Mouse (Mus musculus) adrenal gland, postnatal 10 days (tissue): ENCODE data around the gene 1700010I14Rik. TPM values are rescaled to one million over a fixed set of nuclear protein-coding genes. Genes with fewer than 3 reads are reported as not detected.
A peak's percentile ranks its signal among the peaks of the same experiment; 100 is the strongest.

ENCODE experiments used
- DNase-seq: peaks from one replicate; pipeline ENCODE4 v3.0.0; 2021; ENCODE audit warnings: mixed read lengths
- long read RNA-seq, 2 experiments: library from polyadenylated mRNA; stranded (forward); transcript quantifications; one replicate each; pipeline ENCODE4 v2.0.0; 2021
- total RNA-seq, 2 experiments: library from RNA; stranded (reverse); gene quantifications; 2 replicates each; pipeline ENCODE4 v1.2.3; 2021

1700010I14Rik gene
- total RNA-seq, result 1 to 10 TPM; 1.7 to 2.3 TPM
- long read RNA-seq, experiment 1, partial matches to known transcripts, result 0 of 2 reads
- long read RNA-seq, experiment 1, other reads (novel, unspliced or antisense), result 0 of 2 reads
- long read RNA-seq, experiment 2, partial matches to known transcripts, result 0 of 3 reads
- long read RNA-seq, experiment 2, other reads (novel, unspliced or antisense), result 1 of 3 reads

DNA sequence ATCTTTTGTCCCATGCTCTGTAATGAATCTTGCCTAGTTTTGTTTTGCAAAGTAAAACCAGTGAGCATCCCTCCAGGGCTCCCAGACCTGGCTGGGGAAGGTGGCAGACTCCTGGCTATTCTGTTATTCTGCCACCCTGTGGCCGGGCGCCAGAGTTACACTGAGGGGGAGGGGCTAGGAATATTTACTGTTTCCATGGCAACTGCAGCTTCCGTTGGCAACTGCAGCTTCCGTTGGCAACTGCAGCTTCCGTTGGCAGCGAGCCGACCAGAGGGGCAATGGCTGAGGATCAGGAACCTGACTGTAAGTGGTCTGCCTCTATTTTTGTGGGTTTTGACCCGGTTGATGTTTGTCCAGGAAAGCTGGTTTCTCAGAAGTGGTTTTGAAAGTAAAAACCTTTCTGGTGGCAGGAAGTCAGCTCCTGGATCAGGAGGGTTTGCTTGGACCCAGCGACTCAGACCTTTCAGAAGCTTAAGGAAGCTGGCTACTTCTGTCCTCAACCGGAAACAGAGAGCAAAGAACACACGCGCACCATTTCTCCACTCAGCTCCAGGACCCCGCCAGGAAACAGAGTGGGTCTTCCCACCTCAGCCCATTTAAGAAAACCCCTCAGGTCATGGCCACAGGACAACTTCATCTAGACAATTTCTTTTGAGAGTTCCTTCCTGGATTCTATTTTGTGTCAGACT lies at the start of gene 1700010I14Rik:
1700010I14Rik (plus strand) TSS at position 215 of the 689 bp plus-strand sequence.
- peak; percentile 94 for DNase-seq

DNA sequence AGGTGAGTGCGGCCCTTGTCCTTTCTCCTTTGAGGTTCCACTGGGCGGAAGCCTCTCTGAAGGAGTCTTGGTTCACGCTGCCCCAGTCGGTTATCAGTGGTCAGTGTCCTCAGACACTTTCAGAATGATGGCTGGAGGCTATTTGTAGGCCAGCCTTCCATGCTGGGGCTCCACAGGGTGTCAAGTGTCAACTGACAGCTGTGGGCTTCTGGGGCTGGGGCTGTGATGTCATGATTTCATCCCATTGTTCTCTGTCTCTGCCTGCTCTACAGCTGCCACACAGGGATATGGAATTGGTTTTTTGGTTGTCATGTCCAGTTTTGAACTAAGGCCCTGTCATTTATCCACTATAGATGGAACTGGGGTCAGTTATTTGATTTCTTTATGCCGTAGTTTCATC lies 36.5 kb upstream of the 1700010I14Rik start:
- no peak for DNase-seq

DNA sequence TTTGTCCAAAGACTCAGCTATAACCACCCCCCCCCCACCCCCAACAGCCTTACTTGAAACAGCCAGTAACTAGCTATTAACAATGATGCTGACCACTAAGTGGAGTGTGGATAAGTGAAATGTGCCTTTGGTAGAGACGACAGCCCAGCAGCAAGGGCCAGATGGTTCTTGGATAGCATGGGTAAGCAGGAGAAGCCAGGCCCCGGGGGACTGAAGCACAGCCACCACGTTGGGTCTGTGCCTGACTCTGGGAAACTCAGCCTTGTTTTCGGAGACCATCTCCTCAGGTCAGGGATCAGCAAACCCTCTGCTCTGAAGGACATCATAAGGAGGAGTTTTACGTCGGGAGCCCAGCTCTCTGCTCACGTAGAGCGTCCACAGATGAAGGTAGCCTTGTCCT lies 35.2 kb upstream of the 1700010I14Rik start:
- DNase-seq, result no peak

DNA sequence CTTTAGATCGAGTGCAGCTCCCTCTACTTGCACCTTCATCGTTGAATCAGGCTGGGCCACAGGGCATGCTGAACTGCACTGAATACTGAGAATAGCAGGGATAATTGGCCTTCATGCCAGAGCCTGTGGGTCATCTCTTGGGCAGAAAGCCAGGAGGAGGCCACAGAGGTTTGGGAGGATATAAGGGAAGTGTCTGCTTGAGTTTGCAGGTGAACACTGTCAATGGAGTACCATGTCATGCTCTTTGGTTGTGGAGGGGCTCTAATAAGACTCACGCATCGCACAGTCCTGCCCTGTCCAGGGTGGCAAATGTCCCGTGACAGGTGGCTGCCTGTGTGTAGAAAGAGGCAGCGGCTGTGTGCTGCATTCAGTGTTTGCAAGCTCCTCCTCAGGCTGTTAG lies 30.0 kb upstream of the 1700010I14Rik start:
- DNase-seq, result peak; percentile 32

DNA sequence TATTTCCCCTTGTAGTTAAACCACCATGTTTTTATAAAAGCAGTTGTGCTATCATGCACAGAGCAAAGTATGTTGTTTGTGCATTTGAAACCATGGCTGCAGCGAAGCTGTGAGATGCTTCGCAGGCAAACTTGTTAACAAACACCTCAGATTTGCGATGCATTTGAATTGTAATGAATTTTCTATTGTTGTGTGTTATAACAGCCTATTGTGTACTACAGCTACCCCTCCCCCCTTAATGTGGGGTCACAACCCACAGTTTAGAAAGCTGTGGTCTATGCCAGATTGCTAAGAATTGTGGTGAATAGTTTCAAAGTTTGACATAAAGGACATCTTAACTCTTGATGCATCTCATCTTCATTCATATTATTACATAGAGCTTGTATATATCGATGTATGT lies 27.7 kb upstream of the 1700010I14Rik start:
- DNase-seq, result no peak

DNA sequence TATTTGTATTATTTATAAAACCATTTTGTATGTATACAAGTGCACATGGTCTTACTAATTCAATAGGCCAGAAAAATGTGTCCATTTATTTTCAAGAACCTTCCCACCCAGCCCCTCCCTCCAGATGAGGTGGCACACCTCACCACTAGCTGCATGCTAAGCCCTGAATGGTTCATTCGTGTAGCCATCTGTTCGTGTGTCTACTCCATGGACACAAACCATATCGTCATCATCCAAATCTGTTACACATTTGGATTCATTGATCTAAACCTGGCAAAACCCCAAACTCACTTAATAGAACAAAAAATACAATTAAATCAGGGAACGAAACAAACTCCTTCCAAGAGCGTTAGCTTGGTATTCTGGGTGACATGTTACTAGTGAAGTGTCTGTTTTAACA lies 27.0 kb upstream of the 1700010I14Rik start:
- DNase-seq, result no peak

DNA sequence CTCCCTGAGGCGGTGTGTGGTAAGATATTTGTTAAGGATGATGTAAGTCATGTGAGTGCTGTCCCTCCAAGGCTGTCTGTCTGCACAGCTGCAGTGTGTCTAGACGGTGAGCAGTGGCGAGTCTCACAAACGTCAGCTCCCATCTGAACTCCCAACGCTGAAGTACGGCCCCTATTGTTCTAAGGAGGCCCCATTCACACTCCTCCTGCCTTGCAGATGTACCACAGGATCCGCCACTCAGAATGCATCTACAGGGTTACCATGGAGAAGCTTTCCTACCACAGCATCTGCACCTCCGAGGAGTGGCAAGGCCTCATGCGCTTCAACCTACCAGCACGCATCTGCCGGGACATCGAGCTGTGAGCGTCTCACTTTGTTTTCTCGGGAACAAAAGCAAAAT lies 26.5 kb upstream of the 1700010I14Rik start:
- no peak for DNase-seq

DNA sequence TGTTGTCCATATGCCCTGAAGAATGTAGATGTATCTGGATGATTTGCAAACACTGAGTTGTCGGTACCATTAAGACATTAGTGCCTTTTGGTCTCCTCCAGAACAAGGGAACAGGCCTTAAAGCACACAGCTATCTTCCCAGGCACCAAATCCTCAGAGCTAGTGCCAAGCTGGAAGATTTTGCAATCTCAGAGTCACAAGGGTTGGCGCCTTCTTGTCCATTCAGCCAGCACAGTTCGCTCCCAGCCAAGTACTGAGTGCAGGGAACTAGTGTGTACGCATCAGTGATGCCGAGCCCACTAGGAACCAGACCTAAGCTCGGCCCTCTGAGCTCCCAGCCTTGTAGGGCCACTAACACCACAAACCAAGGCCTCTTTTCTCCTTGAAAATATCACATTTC lies 23.0 kb upstream of the 1700010I14Rik start:
- DNase-seq, result peak; percentile 13

DNA sequence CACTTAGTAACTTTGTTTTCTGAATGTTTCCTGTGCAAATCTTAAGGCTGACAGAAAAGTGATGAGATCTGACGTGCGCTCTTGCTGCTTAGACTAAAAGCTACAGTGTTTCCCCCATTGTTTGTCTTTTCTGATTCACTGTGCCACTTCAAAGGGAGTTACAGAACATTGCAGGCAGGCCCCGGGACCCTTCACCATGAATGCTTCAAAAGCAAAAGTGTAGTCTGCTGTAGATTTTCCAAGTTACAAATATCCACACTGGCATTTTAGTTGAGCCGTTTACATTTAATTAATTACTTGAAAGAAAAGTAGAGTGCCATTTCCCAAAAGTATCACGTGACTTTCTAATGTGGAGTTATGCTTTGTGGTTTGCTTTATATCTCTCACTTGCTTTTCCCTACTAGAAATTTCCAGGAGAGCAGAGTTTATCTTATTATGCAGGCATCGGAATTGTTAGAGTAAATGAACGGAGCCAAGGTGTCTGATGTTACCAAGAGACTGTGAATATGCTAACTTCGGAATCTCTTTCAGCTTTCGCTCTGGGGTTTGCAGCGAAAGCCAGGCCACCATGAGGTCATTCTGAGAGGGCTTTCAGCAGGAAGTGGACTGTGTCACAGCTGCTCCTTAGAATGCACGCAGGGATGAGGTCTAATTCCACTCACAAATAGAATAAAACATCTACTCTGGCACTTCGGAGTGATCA lies 15.8 kb upstream of the 1700010I14Rik start:
- no peak for DNase-seq

DNA sequence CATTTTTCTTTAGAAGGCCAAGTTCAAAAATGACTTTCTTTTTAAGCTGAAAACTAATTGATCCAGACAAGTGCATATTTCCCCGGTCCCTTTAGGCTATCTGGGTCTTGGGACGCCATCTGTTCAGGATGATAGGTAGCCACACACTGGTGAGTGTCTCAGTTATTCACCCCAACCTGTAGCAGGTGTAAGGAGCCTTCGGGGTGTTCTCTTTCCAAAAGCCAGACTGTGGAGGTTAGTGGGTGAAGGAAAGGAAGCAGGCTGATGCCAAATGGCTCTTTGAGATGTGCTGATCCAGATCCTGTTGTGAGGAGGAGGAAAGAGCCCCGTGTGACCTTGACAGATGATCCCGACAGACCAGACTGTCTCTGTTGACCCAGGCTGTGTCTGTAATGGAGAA lies 14.8 kb upstream of the 1700010I14Rik start:
- DNase-seq, result no peak

DNA sequence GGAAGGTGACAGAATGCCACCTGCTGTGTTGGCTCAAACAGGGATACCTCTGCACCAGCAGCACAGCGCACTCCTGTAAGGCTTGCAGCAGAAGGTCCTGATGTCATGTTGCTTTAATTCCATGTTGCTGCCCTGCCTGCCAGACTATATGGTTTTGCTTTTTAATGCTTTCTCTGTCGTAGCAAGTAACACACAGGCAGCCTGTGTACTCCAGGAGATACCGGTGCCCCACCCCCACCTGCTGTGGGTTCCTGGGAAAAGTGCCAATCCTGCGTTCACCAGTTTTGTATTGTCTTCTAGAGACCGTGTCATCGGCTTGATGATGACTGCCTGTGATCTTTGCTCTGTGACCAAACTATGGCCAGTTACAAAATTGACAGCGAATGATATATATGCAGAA lies 13.7 kb upstream of the 1700010I14Rik start:
- DNase-seq, result no peak

DNA sequence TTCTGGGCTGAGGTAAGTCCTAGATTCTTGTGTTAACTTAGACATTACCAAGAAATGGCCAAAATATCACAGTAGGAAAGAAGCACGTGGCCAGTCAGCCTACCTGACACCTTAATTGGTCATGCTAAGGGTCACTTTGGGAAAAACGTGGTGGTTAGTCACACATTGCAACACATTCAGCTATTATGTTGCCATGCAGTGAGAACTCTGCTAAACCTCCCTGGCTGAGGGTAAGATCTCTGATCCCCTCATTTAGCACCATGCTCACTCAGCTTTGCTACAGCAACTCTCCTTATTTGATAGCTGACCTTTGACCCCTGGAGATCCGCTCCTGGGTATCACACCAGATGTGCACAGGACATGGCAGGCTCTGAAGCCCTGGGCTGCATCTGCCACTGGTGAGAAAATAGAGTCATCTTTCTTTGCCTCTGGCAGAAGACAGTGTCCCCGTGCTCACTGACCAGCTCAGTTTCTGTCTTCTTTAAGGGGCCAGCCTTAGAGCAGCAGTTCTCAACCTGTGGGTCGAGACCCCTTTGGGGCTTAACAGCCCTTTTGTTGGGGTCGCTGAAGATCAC lies 13.2 kb upstream of the 1700010I14Rik start:
- no peak for DNase-seq

DNA sequence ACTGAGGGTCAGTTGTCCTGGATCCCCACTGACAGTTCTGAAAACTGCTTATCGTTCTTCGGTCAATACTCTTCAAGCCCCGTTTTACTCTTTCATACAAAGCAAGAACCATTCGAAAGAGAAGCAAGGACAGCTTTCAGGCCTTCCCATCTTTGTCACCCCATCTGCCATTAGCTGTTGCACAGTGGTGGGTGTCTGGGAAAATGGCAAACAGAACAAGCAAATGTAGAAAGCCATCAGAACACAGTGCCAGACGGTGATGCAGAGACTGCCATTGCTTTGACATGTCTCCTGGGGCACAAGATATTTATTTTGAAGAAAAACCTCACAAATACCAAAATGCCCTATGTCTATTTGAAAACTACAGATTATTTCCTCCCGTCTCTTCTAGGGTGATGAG lies 11.4 kb upstream of the 1700010I14Rik start:
- DNase-seq, result no peak

DNA sequence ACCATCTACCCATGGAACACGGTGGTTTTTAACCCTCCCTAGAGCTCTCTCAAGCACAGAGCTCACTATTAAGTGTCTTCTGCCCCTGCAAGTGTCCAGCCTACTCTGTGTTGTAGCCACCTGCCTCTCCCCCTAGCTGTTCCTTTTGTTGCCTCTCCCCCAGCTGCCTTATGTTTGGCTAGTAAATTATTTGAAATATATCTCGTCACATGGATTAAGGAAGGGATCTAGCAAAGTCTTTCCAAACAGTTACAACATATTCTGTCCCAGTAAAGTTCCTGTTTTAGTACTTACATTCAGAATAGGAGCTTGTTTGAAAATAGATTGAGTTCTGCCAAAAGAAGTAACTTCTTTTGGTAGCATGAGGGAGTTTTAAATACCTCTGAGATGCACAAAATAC lies 10.9 kb upstream of the 1700010I14Rik start:
- no peak for DNase-seq

DNA sequence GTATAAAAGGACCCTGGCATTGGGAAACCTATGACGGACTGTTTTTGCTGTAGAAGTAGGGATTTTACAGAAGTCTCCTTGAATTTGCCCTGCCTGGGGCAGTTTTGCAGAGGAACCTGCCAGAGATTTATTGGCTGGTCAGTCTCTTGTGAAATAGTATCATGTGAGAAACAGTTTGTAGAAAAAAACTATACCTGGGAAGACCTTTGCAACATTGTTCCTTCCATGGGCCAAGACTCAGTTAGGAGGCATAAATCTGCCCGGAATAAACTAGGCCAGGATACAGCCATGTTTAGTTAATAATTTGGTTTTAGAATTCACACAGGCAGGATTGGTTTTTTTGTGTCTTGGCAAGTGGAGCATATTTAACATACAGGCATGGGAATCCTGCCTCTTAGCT lies 4.6 kb upstream of the 1700010I14Rik start:
- no peak for DNase-seq

DNA sequence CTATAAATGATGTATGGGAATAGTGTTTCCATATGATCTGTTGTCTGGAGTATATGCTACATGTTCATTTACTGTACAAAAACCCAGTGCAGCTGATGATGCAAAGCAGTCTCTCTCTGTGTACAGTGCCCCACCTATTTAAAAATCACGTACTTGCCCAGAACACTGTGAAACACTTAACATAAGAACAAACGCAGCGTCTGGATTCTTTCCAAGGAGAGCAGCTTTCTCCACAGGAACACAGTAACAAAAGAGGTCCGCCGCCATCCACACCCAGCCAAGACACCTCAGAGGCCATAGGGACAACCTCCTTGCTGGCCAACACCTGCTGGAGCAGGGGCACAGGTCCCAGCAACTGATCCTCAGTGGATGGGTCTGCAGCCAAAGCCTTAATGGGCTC lies 2.4 kb upstream of the 1700010I14Rik start:
- no peak for DNase-seq

DNA sequence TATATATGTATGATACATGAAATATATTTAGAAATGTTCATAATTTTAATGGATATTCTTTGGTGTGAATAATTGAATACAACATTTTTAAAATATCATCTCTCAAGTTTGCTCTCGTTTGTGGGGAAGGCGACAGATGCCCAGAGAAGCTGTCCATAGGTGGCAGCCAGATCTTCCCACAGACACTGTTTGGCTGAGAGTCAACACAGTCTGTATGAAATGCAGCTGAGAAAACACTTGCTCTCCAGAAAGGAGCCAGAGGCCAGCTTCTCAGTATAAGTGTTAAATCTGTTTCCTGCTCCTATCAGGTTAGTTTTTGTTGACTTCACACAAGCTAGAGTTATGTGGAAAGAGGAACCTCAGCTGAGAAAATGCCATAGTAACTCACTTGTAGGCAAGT lies 1.6 kb upstream of the 1700010I14Rik start:
- DNase-seq, result no peak

DNA sequence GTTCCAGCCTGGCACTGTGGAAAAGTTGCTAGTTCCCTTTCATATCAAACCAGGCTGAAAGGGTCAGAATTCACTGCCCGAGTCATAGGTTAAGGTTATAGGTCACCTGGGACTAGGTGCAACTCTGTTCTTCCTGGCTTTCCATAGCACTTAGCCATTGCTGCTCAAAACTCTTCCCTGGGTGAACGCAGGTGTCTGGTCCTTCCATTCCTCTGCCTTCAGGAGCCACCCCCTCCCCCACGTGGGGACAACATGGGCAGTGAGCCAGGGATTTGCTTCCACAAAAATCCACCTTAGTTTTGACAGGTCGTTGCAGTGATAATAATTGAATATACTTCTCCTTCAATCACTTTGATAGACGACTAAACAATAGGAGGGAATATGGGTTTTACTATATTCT lies 764 bp upstream of the 1700010I14Rik start:
- no peak for DNase-seq

DNA sequence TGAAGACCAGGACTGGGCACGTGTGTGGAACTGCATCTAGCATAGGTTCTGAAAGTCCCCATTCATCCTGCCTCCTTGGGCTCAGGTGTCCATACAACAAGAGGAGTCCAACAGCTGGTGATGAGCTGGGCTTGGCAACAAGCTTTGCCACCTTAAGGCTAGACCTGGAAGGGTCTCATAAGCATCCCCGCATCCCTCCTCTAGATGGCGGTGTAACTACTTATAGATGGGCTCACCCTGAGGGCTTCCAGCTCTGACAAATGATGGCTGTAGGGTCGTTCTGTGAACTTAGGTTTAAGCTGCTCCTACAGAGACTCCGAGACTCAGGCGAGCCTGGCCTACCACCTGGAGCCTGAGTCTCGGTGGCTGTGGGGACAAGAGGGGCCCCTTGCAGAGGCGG lies 3.0 kb downstream of the 1700010I14Rik start:
- peak; percentile 15 for DNase-seq

DNA sequence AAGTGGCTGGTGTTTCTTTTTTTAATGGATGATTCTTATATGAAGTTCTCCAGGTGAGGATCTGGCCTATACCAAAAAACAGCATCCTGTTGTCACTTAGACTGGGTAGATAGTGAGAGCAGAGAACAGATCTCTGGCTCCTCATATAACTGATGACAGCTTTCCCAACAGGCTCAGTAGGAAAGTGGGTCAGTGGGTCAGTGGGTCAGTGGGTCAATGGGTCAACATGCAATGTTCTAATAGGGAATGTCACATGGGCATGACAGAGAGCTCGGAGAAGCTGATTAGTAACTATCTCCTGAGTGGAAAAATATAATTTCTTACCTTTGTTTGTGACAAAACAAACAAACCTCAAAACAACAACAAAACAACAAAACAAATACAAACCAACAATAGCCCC lies 7.2 kb downstream of the 1700010I14Rik start:
- peak; percentile 15 for DNase-seq

DNA sequence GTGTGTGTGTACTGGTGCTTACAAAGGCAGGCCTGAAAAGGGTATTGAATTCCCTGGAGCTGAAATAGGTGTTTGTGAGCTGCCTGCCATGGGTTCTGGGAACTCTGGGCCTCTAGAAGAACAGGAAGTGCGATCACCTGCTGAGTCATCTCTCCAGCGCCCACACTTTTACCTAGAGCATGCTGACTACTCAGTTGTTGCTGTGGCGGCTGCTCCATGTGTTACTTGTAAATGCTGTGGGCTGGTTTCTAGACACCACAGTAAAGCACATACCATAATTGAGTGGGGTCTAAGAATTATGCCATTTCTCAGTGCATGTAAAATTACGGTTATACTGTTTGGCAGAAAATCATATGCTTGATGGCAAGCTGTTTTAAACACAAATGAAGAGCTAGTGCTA lies 14.3 kb downstream of the 1700010I14Rik start:
- DNase-seq, result no peak

DNA sequence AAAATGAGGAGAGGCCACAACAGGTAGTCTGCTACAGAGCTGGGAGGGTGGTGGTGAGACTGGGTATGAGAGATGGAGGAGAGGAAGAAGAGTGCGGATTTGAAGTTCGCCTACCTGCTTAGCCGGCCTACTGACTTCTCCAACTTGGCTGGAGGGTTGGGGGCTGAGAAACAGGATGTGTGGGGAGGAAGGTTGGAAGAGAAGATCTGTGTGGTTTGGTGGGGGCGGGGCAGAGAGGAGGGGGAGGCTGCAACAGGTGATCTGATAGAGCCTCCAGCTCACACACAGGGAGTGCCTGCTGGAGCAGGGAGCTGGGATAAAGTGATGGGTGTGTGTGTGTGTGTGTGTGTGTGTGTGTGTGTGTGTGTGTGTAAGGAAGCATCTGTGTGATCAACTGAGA lies 16.4 kb downstream of the 1700010I14Rik start:
- DNase-seq, result no peak

DNA sequence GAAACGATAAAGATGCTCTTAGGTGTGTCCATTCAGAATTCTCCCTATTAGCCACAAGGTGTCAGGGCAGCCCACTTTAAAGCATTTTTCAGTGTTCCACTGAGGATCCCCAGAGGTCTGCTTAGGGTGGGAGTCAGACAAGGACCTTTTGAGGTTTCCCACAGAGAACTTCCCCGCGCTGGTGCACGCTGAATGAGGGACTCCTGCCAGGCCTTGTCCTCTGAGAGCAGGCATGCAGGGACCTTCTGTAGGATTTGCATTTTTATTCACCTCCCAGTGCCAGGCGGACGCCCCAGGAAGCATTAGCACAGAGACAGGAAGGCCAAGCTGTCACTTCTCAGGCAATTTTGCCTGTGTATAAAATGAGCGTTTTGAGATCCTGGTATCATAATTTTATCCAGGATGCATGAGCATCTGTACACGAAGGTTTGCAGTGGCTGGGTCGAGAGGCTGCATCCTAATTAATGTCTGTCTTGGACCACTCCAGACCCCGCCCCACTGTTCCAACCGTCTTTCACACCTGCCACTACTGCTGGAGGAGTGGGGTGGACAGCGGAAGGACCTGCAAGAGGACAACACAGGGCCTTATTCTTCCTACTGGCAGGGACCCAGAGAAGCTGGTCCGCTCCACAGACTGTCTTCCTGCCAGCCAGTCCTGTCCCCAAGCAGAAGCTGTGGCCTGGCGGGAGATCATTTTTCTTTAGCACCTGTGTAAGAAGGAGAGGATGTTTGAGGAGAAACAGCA lies 35.2 kb downstream of the 1700010I14Rik start:
- no peak for DNase-seq
